Mouse (Mus musculus): Measurements from ENCODE around the gene Igf2bp3.
A peak's percentile ranks its signal among the peaks of the same experiment; 100 is the strongest.

Gene Igf2bp3

GRCm38 (mm10) chr6:49138159-49139051 is 76.4 kb downstream of the Igf2bp3 start:
- DNase-seq (ENCODE audit: low read depth, low spot score): peak; percentile 5

GRCm38 (mm10) chr6:49136739-49137138 is 78.0 kb downstream of the Igf2bp3 start:
- no peak for DNase-seq (ENCODE audit: low read depth, low spot score)

GRCm38 (mm10) chr6:49132352-49133090 is 82.2 kb downstream of the Igf2bp3 start:
- DNase-seq (ENCODE audit: low read depth, low spot score): no peak

GRCm38 (mm10) chr6:49131855-49132254 is 82.9 kb downstream of the Igf2bp3 start:
- DNase-seq (ENCODE audit: low read depth, low spot score): no peak

- no peak for DNase-seq (ENCODE audit: low read depth, low spot score)
Measured at GRCm38 (mm10) chr6:49130328-49130727, 84.4 kb downstream of the Igf2bp3 start.

- no peak for DNase-seq (ENCODE audit: low read depth, low spot score)
Measured at GRCm38 (mm10) chr6:49120370-49120769, 94.4 kb downstream of the Igf2bp3 start.

GRCm38 (mm10) chr6:49119462-49120135 is 95.2 kb downstream of the Igf2bp3 start:
- DNase-seq (ENCODE audit: low read depth, low spot score): no peak

- no peak for DNase-seq (ENCODE audit: low read depth, low spot score)
Measured at GRCm38 (mm10) chr6:49118446-49118845, 96.3 kb downstream of the Igf2bp3 start.

GRCm38 (mm10) chr6:49116241-49116640 is 98.5 kb downstream of the Igf2bp3 start:
- no peak for DNase-seq (ENCODE audit: low read depth, low spot score)

- no peak for DNase-seq (ENCODE audit: low read depth, low spot score)
Measured at GRCm38 (mm10) chr6:49115550-49115949, 99.2 kb downstream of the Igf2bp3 start.

GRCm38 (mm10) chr6:49114457-49114856 is 100.3 kb downstream of the Igf2bp3 start:
- DNase-seq (ENCODE audit: low read depth, low spot score): no peak

GRCm38 (mm10) chr6:49113895-49114294 is 100.9 kb downstream of the Igf2bp3 start:
- no peak for DNase-seq (ENCODE audit: low read depth, low spot score)

- DNase-seq (ENCODE audit: low read depth, low spot score): no peak
Measured at GRCm38 (mm10) chr6:49109196-49109595, 105.6 kb downstream of the Igf2bp3 start.

GRCm38 (mm10) chr6:49106746-49107500 is 107.8 kb downstream of the Igf2bp3 start:
- DNase-seq (ENCODE audit: low read depth, low spot score): no peak

- DNase-seq (ENCODE audit: low read depth, low spot score): no peak
Measured at GRCm38 (mm10) chr6:49099086-49099485, 115.7 kb downstream of the Igf2bp3 start.

- DNase-seq (ENCODE audit: low read depth, low spot score): peak; percentile 49
Measured at GRCm38 (mm10) chr6:49097596-49098110, 117.1 kb downstream of the Igf2bp3 start.

GRCm38 (mm10) chr6:49096933-49097461 is 117.8 kb downstream of the Igf2bp3 start:
- DNase-seq (ENCODE audit: low read depth, low spot score): peak; percentile 92

- peak; percentile 86 for DNase-seq (ENCODE audit: low read depth, low spot score)
Measured at GRCm38 (mm10) chr6:49096421-49096820, 118.3 kb downstream of the Igf2bp3 start.

GRCm38 (mm10) chr6:49094968-49095367 is 119.8 kb downstream of the Igf2bp3 start:
- DNase-seq (ENCODE audit: low read depth, low spot score): no peak

GRCm38 (mm10) chr6:49083008-49083407 is 131.7 kb downstream of the Igf2bp3 start:
- DNase-seq (ENCODE audit: low read depth, low spot score): no peak

- DNase-seq (ENCODE audit: low read depth, low spot score): no peak
Measured at GRCm38 (mm10) chr6:49079313-49079712, 135.4 kb downstream of the Igf2bp3 start.
